Mouse (Mus musculus) v-Abl transformed pro-B cells (cell line): ENCODE measurements around the gene Acoxl.

Source experiments
- in situ Hi-C, 2 experiments: fragments of 400-800 bp; cut with MboI; formaldehyde crosslinking; loops; one replicate each; pipeline ENCODE4 v1.15.1; 2025; ENCODE audit not compliant: unreplicated experiment in 2 of 2

Acoxl gene

DNA sequence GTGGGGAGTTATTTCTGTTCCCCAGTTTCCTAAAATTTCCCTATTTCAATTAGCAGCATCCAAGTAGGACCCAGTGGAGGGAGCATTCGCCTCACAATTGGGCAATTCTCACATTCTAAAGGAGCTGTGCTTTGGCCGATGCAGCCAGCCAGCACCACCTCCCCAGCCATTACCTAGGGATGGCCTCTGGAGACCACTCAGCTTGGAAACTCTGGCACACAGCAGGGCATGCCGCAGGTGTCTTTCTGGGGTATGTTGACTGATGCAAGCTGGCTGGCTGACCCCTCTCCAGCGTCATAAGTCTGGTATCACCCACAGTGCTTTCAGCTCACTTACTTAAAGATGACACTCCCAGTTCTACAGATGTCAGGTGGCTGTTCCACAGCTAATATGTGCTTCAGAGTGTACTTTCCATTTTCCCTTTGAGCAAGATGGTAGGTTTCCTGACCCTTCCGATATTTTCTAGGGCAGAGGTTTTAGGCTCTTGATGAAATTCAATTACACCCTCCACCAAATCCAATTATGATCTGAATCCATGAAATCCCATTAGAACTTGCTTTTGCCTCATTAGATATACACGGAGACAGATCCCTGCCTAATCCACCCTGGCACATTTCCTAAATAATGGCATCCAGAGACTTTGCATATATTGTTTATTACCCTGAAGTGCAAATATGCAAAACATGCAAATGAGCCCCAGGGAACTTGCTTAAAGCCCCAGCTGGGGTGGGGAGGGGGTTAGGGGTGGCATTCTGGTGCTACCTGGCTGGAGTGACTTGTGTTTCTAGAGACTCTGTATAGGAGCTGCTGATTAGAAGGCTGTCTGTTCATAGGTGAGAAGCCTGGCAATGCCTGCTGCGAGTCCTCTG lies 181.6 kb downstream of the Acoxl start:
- in situ Hi-C loops = no loop called here

DNA sequence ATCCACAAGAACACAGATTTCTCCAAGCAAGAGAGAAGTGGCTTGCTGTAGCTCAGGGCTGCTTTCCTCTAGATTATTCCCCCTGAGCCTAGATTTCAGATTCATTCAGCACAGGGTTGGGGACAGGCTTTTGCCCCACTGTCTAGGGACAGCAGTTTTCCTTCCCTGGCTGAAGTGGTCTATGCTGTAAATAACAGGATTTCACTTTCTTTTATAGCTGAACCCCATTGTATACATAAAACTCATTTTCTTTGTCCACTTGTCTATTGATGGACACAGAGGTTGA lies 182.2 kb downstream of the Acoxl start:
- in situ Hi-C loops = no loop called here

- in situ Hi-C loops = no loop called here
Observed at GRCm38 (mm10) chr2:128023855-128024254, 185.2 kb downstream of the Acoxl start.

DNA sequence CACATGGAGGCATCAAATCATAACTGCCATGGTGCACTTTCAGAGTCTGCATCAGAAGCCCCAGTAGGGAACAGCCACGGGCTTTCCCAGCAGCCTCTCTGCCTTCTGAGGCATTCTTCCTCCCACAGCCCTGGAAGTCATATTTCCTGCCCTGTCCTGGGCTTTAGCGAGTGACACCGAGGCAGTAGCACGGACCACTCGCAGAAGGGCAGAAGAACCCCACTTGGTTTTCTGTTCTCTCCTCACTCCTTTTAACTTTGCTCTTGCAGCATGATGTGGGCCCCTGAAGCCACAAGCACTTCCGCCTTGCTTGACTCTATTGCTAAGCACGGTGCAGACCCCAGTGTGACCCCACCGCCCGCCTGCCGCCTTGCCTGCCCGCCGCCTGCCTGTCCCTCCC lies 189.0 kb downstream of the Acoxl start:
- in situ Hi-C loops = no loop called here

GRCm38 (mm10) chr2:128029968-128030367 lies 191.3 kb downstream of the Acoxl start:
- in situ Hi-C loops = no loop called here

GRCm38 (mm10) chr2:128032111-128032510 lies 193.4 kb downstream of the Acoxl start:
- in situ Hi-C loops = no loop called here

GRCm38 (mm10) chr2:128033503-128033902 lies 194.8 kb downstream of the Acoxl start:
- in situ Hi-C loops = no loop called here

- in situ Hi-C loops = no loop called here
Observed at GRCm38 (mm10) chr2:128034066-128034665, 195.5 kb downstream of the Acoxl start.

GRCm38 (mm10) chr2:128038259-128038890 lies 199.7 kb downstream of the Acoxl start:
- in situ Hi-C loops = no loop called here

- in situ Hi-C loops = no loop called here
Observed at GRCm38 (mm10) chr2:128041066-128041750, 202.5 kb downstream of the Acoxl start.

DNA sequence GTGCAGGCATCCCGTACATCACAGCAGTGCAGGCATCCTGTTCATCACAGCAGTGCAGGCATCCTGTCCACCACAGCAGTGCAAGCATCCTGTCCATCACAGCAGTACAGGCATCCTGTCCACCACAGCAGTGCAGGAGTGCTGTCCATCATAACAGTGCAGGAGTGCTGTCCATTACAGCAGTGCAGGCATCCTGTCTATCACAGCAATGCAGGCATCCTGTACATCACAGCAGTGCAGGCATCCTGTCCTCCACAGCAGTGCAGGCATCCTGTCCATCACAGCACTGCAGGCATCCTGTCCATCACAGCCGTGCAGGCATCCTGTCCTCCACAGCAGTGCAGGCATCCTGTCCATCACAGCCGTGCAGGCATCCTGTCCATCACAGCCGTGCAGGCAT lies 207.8 kb downstream of the Acoxl start:
- in situ Hi-C loops = no loop called here

DNA sequence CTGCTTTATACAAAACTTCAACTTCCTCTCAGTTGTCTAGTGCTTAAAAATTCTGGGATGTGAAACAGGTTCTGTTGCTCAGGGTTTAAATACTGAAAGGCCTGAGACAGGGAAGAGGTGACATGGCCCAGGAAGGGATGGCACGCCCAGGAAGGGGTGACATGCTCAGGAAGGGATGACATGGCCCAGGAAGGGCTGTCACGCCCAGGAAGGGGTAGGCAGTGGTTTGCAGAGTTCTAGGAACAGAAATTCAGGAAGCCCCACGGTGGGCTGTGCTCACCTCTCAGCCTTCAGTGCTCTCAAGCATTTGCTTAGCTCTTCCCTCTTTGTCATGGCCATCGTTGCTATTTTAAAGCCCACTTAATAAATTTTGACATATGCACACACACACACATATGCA lies 216.2 kb downstream of the Acoxl start:
- in situ Hi-C loops = no loop called here

DNA sequence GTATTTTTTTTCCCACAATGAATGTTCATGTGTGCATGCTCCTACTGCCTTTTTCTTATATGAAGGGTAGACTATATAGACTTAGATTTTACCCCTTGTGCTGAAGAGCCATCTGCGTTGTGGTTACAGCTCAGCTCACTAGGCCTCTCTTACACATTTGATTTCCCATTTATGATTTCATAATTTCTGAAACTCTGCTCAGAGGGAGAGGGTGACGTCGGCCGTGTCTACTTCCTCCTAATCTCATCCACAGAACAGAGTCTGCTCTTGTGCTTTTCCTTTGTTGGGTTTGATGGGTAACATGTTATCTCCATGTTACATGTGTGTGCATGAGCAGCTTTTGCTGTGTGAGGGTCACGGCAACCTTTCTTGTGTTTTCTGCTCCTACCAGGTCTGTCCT lies 219.2 kb downstream of the Acoxl start:
- in situ Hi-C loops = no loop called here

- in situ Hi-C loops = no loop called here
Observed at GRCm38 (mm10) chr2:128058627-128059026, 220.0 kb downstream of the Acoxl start.

GRCm38 (mm10) chr2:128060213-128060612 lies 221.5 kb downstream of the Acoxl start:
- in situ Hi-C loops = no loop called here

- in situ Hi-C loops = no loop called here
Observed at GRCm38 (mm10) chr2:128060680-128061287, 222.1 kb downstream of the Acoxl start.

GRCm38 (mm10) chr2:128061491-128061890 lies 222.8 kb downstream of the Acoxl start:
- in situ Hi-C loops = no loop called here

GRCm38 (mm10) chr2:128062756-128063155 lies 224.1 kb downstream of the Acoxl start:
- in situ Hi-C loops = no loop called here

GRCm38 (mm10) chr2:128065013-128065412 lies 226.3 kb downstream of the Acoxl start:
- in situ Hi-C loops = no loop called here

DNA sequence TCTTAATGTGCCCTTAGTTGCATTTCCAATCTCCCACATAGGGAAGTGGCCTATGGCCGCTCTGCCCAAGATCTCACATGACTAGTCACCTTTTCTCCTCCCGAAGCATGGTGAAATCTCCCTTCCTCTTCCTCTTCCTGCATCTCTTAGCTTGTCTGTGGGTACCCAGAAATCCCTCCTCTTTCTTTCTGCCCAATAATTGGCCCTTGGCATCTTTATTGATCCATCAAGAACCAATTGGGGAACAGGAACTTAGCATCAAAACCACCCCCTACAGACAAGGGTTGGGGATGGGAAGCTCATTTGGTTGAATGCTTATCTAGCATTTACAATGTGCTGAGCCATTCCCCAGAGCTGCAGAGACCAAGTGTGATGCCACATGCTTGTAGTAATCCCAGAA lies 226.9 kb downstream of the Acoxl start:
- in situ Hi-C loops = no loop called here

GRCm38 (mm10) chr2:128067162-128067561 lies 228.5 kb downstream of the Acoxl start:
- in situ Hi-C loops = no loop called here
